Mouse (Mus musculus): ENCODE results near the gene Tmem136. TPM values are rescaled to one million over a fixed set of nuclear protein-coding genes. Genes with fewer than 3 reads are reported as not detected.

Gene Tmem136
- polyA plus RNA-seq, 1 experiment from 2014 or later = 11.5 TPM

GRCm38 (mm10) chr9:43070153-43070552, 46.2 kb downstream of the Tmem136 start:
- Histone ChIP-seq H3K4me3 (peak overlapping the region; percentile 27), H3K36me3 (no peaks in the 10 kb centered on the region), H3K9ac (peak overlapping the region; percentile 45; the same call in 1 of the 2 replicates), H3K4me1 (peaks cover 8% of the 10 kb centered on the region), H3K27me3 (replicated peaks) (no peaks in the 10 kb centered on the region), H3K4me2 (replicated peaks) (peak overlapping the region; percentile 41), H3K27ac (peak overlapping the region; percentile 42; the same call in 1 of the 2 replicates), H3K9me3 (no peaks in the 10 kb centered on the region)
- 50% methylated on average over 2 of the region's 2 CpGs for WGBS
- ATAC-seq (ENCODE audit: low FRiP score, low read depth) = no peak

GRCm38 (mm10) chr9:43067896-43068295, 48.5 kb downstream of the Tmem136 start:
- WGBS = 88% methylated on average over 3 of the region's 3 CpGs
- H3K9me3 ChIP-seq = no peaks in the 10 kb centered on the region
- peaks cover 8% of the 10 kb centered on the region for H3K4me1 ChIP-seq
- no peak overlapping the region for H3K4me3 ChIP-seq
- H3K9ac ChIP-seq = no peak overlapping the region
- no peaks in the 10 kb centered on the region for H3K36me3 ChIP-seq
- no peak overlapping the region for H3K27ac ChIP-seq
- no peak for ATAC-seq (ENCODE audit: low FRiP score, low read depth)
- peak overlapping the region; percentile 29; the same call in 1 of the 2 replicates for H3K4me2 ChIP-seq (replicated peaks)
- H3K27me3 ChIP-seq (replicated peaks) = no peaks in the 10 kb centered on the region

GRCm38 (mm10) chr9:43065231-43065630, 51.1 kb downstream of the Tmem136 start:
- H3K36me3 ChIP-seq = no peaks in the 10 kb centered on the region
- H3K27ac ChIP-seq = no peak overlapping the region
- no peaks in the 10 kb centered on the region for H3K27me3 ChIP-seq (replicated peaks)
- H3K4me3 ChIP-seq = no peak overlapping the region
- no peak overlapping the region for H3K4me2 ChIP-seq (replicated peaks)
- no peak overlapping the region for H3K9ac ChIP-seq
- WGBS = 84% methylated on average over 4 of the region's 4 CpGs
- no peaks in the 10 kb centered on the region for H3K9me3 ChIP-seq
- H3K4me1 ChIP-seq = peaks cover 4% of the 10 kb centered on the region; the same call in 1 of the 2 replicates
- no peak for ATAC-seq (ENCODE audit: low FRiP score, low read depth)

GRCm38 (mm10) chr9:43061545-43061944, 54.8 kb downstream of the Tmem136 start:
- Histone ChIP-seq H3K27me3 (replicated peaks) (no peaks in the 10 kb centered on the region), H3K9ac (no peak overlapping the region), H3K4me1 (0 out of 2 replicates have a peak, but pooled peaks cover 2% of the 10 kb centered on the region), H3K9me3 (no peaks in the 10 kb centered on the region), H3K4me3 (no peak overlapping the region), H3K27ac (no peak overlapping the region), H3K36me3 (no peaks in the 10 kb centered on the region), H3K4me2 (replicated peaks) (no peak overlapping the region)
- 87% methylated on average over 1 of the region's 1 CpGs for WGBS
- ATAC-seq (ENCODE audit: low FRiP score, low read depth) = no peak

Other genes with a start within 250 kb of the Tmem136 start
- 5.1 and 5.5 TPM in 2 replicates for gene Grik4, start 172.1 kb downstream of the Tmem136 start, polyA plus RNA-seq (2016; fragmentation: Nextera tagmentation; extraction: Ambion mirVana)
- gene Arhgef12, start 9.3 kb downstream of the Tmem136 start, polyA plus RNA-seq (2016; fragmentation: Nextera tagmentation; extraction: Ambion mirVana) = 17.1 and 19.2 TPM in 2 replicates
- gene Pou2f3, start 93.8 kb upstream of the Tmem136 start, polyA plus RNA-seq (2016; fragmentation: Nextera tagmentation; extraction: Ambion mirVana) = not detected in 2 replicates
- 37.2 and 40.0 TPM in 2 replicates for gene Oaf, start 123.3 kb upstream of the Tmem136 start, polyA plus RNA-seq (2016; fragmentation: Nextera tagmentation; extraction: Ambion mirVana)
- gene Trim29, start 194.3 kb upstream of the Tmem136 start, polyA plus RNA-seq (2016; fragmentation: Nextera tagmentation; extraction: Ambion mirVana) = 1.7 and 2.4 TPM in 2 replicates